Mouse (Mus musculus): ENCODE results near the gene Olfr574.

Olfr574 gene

DNA sequence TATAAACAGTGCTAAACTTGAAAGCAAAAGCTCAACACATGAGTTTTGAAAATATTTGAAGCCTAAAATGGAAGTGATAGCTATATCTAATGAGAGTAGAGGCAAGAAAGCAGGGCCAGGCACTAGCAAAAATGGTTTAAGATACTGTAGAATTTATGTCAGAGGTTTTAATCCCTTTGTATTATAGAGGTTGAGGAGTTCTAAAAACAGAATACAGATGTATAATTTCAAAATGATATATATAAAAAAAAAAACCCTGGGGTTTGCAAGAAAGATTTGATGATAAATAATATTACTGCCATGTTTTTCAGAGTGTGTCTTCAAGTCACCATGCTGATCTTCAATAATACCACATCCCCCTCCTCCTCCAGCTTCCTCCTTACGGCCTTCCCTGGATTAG, at the start of gene Olfr574:
Gene Olfr574, plus strand, starts transcription at position 301 of the 400 bp plus-strand sequence.
- in situ Hi-C loops (cut with MboI): no loop called here

DNA sequence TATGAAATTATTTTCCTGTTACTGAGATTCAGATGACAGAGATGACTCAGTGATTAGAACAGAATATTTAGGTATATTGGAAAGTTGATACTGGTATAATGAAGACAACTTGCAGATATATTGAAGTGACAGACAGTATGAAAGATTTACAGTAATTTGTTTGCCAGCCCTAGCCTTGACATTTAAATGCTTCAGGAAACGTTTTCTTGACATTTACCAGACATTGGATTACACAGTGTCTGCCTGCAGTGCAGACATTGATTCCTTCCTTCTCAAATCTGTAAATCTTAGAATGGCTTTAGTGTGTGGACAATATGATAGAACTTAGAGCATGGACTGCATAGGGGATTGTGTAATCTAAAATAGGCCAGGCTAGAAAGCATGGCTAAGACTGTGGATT, 33.0 kb upstream of the Olfr574 start:
- in situ Hi-C loops (cut with MboI): loop anchor here (25.0 kb wide), 1 partner anchor 403 kb away; no protein-coding TSS in a partner anchor

DNA sequence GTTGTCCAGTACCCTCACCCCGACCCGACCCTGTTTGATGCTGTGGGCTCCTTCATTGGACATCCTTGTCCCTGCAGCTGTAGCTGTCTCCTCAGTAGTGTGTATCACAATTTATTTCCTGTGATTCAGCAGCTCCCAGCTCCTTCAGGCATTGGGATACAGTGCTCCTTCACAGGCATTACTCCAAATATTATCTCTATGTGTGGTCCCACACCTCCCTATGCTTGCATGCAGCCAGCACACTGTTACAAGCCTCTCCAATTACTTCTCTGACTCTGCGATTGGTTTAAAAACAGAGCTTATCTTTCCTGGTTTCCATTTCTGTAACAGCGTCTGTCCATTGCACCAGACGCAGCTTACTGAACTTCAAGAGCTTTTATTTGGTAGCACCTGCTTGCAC, 31.9 kb upstream of the Olfr574 start:
- in situ Hi-C loops (cut with MboI): loop anchor here (25.0 kb wide), 1 partner anchor 404 kb away; no protein-coding TSS in a partner anchor

DNA sequence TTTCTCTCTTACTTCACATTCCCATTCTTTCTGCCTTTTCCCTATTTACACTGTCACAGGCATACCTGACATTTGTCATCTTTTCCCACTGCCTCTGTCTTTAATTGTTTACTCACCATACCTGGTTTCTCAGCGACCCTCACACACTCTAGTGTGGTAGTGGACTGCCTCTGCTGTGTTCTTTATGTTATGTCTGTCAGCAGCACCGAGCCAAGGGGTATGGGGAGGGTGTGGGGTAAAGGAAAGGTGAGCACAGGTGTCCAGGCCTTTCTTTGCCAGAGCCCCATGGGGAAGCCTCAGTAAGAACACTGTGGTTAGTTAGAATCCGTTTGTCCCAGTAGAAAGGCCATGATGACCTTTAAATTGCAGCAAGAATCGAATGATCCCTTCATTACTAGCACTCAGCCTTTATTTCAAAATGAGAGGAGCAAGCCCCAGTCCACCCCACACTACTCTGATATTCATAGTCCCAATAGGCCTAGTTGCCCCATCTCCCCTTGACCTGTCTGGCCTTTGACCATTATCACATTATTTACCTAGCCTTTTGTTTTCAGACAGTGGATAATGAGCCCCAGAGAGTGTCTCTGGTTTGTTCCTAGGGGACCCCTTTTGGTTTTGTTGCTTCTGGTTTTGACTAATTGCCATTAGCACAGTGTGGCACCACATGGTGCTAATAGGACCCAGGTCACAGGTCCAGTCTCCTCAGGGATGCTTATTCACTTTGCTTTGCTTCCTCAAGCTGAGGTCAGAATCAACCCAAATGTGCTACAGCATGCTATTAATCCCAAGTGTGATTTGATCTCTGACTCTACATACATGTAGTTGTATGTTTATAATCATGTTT, 31.0 kb upstream of the Olfr574 start, which contains the start of gene Olfr571:
Gene Olfr571, minus strand, starts transcription at position 505 of the 844 bp plus-strand sequence.
- in situ Hi-C loops (cut with MboI): loop anchor here (25.0 kb wide), 1 partner anchor 405 kb away; no protein-coding TSS in a partner anchor

DNA sequence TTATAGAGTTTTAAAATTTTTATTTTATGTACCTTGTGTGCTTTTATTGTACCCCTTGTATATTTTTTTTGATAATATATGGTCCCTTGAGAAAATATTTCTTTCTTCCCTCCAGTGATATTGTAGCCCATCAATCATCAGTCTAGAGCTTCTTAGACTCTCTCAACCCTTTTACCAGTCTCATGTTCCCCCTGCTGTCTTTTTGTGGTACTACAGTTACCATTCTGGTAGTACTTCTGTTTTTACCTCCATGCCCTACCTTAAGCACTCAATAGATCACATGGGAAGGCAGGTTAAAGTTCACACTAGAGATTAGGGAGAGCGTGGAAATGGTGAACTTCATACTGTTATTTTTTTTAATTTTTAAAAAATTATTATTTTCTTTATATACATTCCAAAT, 28.6 kb upstream of the Olfr574 start:
- in situ Hi-C loops (cut with MboI): loop anchor here (25.0 kb wide), 1 partner anchor 407 kb away; no protein-coding TSS in a partner anchor

DNA sequence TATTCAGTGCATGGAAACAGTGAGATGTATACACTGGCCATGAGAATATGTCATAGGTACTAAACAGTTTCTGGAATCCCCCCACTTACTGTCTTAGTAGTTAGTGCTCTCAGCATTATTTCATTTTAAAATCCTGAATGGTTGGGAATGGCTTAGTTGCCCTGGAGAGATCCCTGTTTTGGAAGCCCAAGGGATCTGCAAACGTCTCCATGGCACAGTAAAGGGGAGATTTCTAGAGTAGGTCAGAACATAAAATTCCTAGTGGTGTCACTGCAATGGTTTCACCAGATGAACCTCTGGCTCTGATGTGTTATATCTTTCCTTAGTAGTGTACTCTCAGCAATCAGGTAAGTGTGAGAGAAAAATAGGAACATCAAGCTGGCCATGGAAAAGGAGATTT, 24.2 kb upstream of the Olfr574 start, which contains the start of gene Olfr572:
Gene Olfr572, plus strand, starts transcription at position 301 of the 400 bp plus-strand sequence.
- in situ Hi-C loops (cut with MboI): loop anchor here (25.0 kb wide), 1 partner anchor 412 kb away; no protein-coding TSS in a partner anchor

DNA sequence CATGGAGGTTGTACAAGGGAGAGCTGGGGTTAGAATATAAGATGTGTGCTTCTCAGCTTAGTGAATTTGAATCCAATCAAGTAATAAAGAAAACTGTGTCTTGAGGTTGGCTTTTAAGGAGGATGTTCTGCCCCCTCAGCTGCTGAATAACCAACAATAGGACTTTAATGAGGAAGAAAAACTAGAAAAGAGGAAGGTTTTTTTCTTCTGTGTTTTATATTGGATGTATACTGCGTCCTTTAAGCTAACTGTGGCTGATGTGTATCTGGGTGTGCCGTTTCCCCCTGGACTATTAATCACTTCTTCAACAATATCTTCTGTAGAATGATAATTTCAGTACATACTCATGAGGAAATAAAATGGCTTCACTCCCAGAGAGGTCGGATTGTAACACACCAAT, 21.2 kb upstream of the Olfr574 start:
- in situ Hi-C loops (cut with MboI): no loop called here

DNA sequence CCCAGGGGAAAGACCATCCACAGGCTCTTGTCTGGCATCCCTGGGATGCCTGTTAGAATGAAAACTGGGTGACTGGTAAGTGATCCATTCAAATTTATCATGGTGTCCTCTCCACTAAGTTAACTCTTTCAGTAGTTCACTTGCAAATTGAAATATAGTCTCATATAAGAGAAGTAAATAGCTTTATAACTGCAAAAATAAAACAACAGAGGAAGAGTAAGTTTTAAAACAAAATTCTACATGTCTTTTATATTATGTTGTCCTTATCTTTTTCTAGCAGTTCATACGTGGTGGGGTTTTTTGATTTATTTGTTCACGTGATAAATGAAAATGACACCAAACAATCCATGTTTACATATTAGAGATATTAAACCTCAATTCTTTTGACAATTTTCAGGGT, 5.8 kb upstream of the Olfr574 start, which contains the start of gene Olfr573-ps1:
Gene Olfr573-ps1, minus strand, starts transcription at position 101 of the 400 bp plus-strand sequence.
- in situ Hi-C loops (cut with MboI): no loop called here

DNA sequence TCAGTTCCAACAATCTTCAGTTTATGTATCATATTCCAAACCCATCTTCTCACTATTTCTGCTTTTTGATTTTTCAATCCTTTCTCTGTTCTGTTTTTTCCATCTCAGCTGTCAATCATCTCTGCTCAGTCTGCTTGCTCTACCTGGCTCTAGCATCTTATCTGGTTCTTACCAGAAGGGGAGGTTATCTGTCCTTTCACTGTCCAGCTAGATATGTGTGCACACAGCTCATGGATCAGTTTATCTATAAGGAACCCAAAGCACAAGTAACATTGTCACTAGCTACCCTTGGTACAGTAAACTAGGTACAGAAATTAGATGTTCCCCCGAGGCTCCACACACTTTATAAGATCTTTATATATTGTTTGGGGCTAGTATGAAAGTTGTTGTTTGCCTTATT, 4.8 kb upstream of the Olfr574 start:
- in situ Hi-C loops (cut with MboI): no loop called here

DNA sequence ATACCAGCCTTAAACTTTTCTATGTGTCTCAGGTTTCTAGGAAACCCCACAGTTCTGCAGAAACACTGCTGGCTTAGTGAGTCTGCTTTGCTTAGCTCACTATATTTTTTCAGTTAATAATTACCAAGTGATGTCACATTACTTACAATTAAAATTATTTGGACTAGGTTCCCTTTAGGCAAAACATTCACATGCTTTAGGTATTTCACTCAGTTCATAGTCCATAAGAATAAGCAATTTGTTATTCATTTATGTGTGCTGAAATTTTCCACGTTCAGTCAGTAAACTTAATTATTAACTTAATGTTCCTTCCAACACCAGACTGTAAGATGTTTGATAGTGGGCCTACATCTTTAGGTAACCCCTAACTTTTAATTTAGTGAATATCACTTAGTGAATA, 2.5 kb downstream of the Olfr574 start:
- in situ Hi-C loops (cut with MboI): no loop called here

DNA sequence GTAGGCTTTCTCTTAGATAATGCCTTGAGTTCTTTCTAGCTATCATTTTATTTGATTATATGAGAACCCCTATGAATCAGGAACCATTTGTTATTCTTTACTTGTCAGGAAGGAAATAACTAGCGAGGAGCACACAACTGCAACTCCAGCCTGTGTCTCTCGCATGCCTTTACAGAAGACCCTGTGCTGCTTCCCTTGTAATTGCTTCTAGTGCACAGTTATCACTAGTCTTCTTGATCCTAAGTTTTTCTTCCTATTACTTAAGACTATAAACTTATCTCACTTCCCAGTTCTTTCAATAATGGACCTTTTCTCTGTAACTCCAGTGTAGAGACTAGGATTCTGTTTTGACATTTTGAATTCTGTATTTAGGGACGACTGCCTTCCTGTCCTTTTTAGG, 9.9 kb downstream of the Olfr574 start:
- in situ Hi-C loops (cut with MboI): no loop called here

DNA sequence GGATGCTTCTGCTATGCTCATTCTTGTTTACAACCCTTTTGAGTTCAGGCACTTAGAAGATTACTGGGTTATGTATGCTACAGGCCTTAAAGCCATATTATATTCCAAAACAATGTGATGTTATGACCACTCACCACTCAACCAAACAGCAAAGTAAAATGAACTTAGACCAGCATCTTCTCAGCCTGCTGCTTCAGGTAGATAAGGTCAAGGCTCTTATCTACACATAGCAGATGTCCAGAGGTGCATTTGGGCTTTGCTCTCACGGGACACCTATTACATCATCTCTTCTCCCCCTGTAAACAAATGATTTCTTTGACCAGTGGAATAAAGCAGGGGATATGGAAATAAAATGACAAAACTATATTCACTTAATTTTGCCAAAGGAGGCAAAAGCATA, 10.3 kb downstream of the Olfr574 start, which contains the start of gene Olfr575:
Gene Olfr575, minus strand, starts transcription at position 183 of the 400 bp plus-strand sequence.
- in situ Hi-C loops (cut with MboI): no loop called here

DNA sequence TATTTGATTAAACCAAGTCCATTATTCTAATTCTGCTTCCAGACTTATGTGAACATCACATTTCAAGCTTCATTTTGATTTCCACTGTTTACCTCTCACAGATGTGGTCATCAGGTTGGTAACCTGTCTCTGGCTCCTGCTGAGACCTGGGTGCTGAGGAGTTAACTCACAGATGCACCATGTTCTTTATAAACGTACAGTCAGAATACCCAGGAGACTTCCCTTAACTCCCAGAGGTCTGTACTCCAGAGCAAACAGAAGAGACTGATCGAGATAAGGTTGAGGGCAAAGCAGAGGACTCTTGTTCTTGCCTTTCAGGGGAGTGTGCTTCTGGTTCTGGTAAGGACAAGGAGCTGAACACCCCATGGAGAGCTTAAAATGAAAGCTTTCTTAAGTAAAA, 14.1 kb downstream of the Olfr574 start, which contains the start of gene Olfr576:
Gene Olfr576, plus strand, starts transcription at position 301 of the 400 bp plus-strand sequence.
- in situ Hi-C loops (cut with MboI): no loop called here

DNA sequence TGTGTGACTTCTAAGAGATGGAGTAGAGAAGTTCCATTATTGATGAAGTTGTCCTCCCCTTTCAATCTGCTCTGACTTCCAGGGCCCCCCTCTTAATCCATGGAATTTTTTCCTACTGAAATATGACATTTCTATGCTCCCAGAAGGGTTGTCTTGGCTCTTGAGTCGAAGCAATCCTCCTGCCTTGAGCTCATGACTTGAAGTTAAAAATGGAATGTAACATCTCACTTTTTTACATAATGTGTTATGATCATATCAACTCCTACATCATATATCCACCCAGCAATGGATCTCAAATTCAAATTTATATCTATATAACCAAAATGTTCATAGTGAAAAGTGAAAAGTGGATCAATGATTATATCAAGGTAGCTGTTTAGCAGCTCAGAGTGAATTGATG, 26.1 kb downstream of the Olfr574 start:
- in situ Hi-C loops (cut with MboI): no loop called here

DNA sequence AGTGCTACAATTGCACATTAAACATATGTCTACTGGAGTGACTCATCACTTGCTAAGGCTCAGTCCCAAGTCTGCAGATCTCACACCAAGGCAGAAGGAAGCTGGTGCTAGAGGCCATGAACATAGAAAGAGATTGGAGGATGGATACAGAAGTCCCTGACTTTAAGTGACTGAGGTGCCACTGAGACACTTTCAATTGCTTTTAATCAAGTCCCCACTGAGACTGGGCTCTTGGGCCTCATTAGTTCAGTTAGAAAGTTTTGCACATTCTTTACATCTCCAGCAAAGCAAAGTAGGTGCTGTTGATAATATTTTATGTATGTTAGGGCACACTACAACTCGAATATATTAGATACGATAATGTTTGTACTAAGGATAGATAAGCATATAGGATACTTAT, 27.6 kb downstream of the Olfr574 start, which contains the start of gene Olfr577:
Gene Olfr577, minus strand, starts transcription at position 101 of the 400 bp plus-strand sequence.
- in situ Hi-C loops (cut with MboI): no loop called here

DNA sequence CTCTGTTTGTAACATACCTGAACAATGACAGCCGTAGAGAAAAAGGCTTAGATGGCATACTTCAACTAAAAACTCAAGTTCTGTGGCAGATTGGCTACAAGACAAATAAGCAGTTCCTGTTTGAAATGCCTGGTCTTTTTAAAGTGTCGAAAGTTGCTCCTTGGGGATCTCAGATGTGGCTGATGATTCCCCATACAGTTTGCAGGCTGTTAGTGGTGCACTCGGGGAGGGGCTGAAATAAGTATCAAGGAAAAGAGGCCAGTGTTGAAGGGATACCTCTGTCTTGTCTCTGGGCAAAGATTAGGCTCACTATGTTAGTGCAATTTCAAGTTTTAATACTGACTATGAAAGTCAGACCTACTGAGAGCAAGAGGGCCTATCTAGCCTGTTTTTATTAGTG, 41.0 kb downstream of the Olfr574 start, which contains the start of gene Olfr578:
Gene Olfr578, minus strand, starts transcription at position 101 of the 400 bp plus-strand sequence.
- in situ Hi-C loops (cut with MboI): no loop called here
